Mouse (Mus musculus) heart, adult 2 months (tissue): ENCODE results near the gene Bloc1s5.

Experiments
- CTCF ChIP-seq: fragments of 200-600 bp; IDR thresholded peaks from 2 replicates; pipeline ENCODE4 v1.8.1; 2022; ENCODE audit warnings: antibody characterized with exemption, mild to moderate bottlenecking, moderate library complexity
- EP300 ChIP-seq: fragments of 200-500 bp; IDR thresholded peaks from 2 replicates; pipeline ENCODE4 v1.6.1; 2011; ENCODE audit warnings: low read depth, low read length, control low read depth; ENCODE audit not compliant: insufficient read depth
- POLR2A ChIP-seq: fragments of 200-500 bp; IDR thresholded peaks from 2 replicates; pipeline ENCODE4 v1.6.1; 2011; ENCODE audit warnings: mild to moderate bottlenecking, low read depth, low read length, control low read depth; ENCODE audit not compliant: insufficient read depth

DNA sequence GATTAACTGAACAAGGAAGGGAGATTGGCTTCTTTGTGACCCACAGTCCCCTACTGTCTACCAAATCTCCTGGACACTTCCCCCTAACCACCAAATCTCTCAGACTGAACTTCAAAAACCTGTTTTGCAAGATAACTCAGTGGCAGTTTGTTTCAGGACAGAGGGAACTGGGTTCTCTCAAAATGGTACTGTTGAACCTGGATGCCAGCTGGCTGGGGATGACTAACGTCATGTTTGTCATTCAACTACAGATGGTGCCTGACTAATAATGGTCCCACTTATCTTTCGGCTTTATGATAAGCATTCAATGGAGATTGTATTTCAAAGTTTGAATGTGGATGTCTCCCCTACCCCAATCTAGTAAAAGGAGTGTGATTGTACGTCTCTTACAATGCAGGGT, 60.2 kb downstream of the Bloc1s5 start:
- TF ChIP-seq POLR2A (no peak), CTCF (no peak), EP300 (no peak)
